Mouse (Mus musculus) stomach, adult 2 months (tissue): ENCODE data around the gene Cacng3. TPM values are rescaled to one million over a fixed set of nuclear protein-coding genes. Genes with fewer than 3 reads are reported as not detected.

Source experiments
- polyA plus RNA-seq: library from polyadenylated mRNA; depleted of rRNA; stranded (reverse); fragments of >200 nt; gene quantifications from 2 replicates; pipeline ENCODE4 v1.2.3, GENCODE M21; 2012; rRNA removed

Gene Cacng3
- polyA plus RNA-seq = 0.04 TPM in 1 of 2 replicates, not detected in the other

DNA sequence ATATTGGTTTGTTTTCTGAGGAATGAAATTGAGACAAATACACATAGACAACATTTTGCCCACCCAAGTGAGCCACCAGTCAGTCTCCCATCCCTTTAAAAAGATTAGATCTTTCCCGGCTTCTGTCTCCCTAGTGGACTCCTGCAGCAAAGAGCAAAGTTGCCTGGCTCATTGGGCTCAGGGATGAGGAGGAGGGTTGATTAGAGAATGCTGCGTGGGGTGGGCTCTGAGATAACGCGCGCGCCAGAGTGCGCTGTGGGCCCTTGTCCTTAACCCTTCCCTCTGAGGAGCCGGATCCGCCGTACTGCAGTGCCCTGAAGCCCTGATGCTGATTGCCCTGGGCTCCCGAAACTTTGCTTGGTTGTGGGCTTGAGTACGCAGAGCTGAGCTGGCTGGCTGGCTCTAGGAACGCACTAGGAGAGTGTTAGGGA lies at the start of gene Cacng3:
Gene Cacng3 (plus strand): TSS at position 51 of the 431 bp plus-strand sequence.

